Mouse (Mus musculus) forebrain, embryonic 11.5 days (tissue): ENCODE results near the gene Xrcc6. TPM values are rescaled to one million over a fixed set of nuclear protein-coding genes. Genes with fewer than 3 reads are reported as not detected.

ENCODE experiments used
- ATAC-seq: fragments of 200-750 bp; cut with Nextera tagmentation; replicated peaks from 2 replicates; pipeline ENCODE4 v1.8.0; 2017; ENCODE audit warnings: moderate TSS enrichment; ENCODE audit not compliant: low FRiP score
- DNase-seq: peaks from one replicate; pipeline ENCODE4 v3.0.0-alpha.2; 2017; ENCODE audit warnings: low spot score
- H3K27ac ChIP-seq: fragments of 300-500 bp; sonication (generic); 2 replicates; pipeline ENCODE4 v1.5.1; 2014; ENCODE audit warnings: low read depth, low read length
- H3K27me3 ChIP-seq: fragments of 300-500 bp; sonication (generic); 2 replicates; pipeline ENCODE4 v1.6.1; 2014; ENCODE audit warnings: mild to moderate bottlenecking, low read length, mixed read lengths; ENCODE audit not compliant: control insufficient read depth, insufficient read depth
- H3K36me3 ChIP-seq: fragments of 300-500 bp; sonication (generic); 2 replicates; pipeline ENCODE4 v1.6.1; 2014; ENCODE audit warnings: mild to moderate bottlenecking, low read length, moderate library complexity, mixed read lengths; ENCODE audit not compliant: control insufficient read depth, insufficient read depth
- H3K4me1 ChIP-seq: fragments of 300-500 bp; sonication (generic); replicated peaks from 2 replicates; pipeline ENCODE4 v1.6.1; 2014; ENCODE audit warnings: low read length, mixed read lengths; ENCODE audit not compliant: control insufficient read depth, insufficient read depth
- H3K4me2 ChIP-seq: fragments of 300-500 bp; sonication (generic); 2 replicates; pipeline ENCODE4 v1.6.1; 2014; ENCODE audit warnings: low read depth, mild to moderate bottlenecking, low read length, moderate library complexity, mixed read lengths; ENCODE audit not compliant: severe bottlenecking
- H3K4me3 ChIP-seq: fragments of 300-500 bp; sonication (generic); 2 replicates; pipeline ENCODE4 v1.5.1; 2014; ENCODE audit warnings: low read depth, low read length
- H3K9ac ChIP-seq: fragments of 300-500 bp; sonication (generic); 2 replicates; pipeline ENCODE4 v1.6.1; 2014; ENCODE audit warnings: low read length
- H3K9me3 ChIP-seq: fragments of 300-500 bp; sonication (generic); 2 replicates; pipeline ENCODE4 v1.6.1; 2016; ENCODE audit warnings: low read length, mixed read lengths; ENCODE audit not compliant: control insufficient read depth
- WGBS: fragments of 180-500 bp; shearing (Covaris S2); extraction: QIAGEN DNeasy Blood & Tissue Kit; methylation state at CpG from one replicate; pipeline ENCODE4 v1.1.7; 2014; 5-methylcytosine and 5-hydroxymethylcytosine counted together
- polyA plus RNA-seq: library from polyadenylated mRNA; unstranded; fragments of >200 nt; fragmentation: Nextera tagmentation; extraction: Ambion mirVana; gene quantifications from 2 replicates; pipeline ENCODE4 v1.2.1, GENCODE M21; 2014

The Xrcc6 gene
- polyA plus RNA-seq, 1 experiment from 2014 or later = 72.9 TPM

- no peaks in the 10 kb centered on the region for H3K27me3 ChIP-seq
- H3K9ac ChIP-seq = no peak overlapping the region
- WGBS = 93% methylated on average over 3 of the region's 3 CpGs
- no peaks in the 10 kb centered on the region for H3K4me1 ChIP-seq
- no peak for DNase-seq
- H3K4me2 ChIP-seq = no peak overlapping the region
- no peaks in the 10 kb centered on the region; the same call in 1 of the 2 replicates for H3K36me3 ChIP-seq
- no peak for ATAC-seq
- H3K9me3 ChIP-seq = no peaks in the 10 kb centered on the region
- H3K4me3 ChIP-seq = no peak overlapping the region
- H3K27ac ChIP-seq = no peak overlapping the region
Observed at GRCm38 (mm10) chr15:81958906-81959305, 28.7 kb upstream of the Xrcc6 start.

DNA sequence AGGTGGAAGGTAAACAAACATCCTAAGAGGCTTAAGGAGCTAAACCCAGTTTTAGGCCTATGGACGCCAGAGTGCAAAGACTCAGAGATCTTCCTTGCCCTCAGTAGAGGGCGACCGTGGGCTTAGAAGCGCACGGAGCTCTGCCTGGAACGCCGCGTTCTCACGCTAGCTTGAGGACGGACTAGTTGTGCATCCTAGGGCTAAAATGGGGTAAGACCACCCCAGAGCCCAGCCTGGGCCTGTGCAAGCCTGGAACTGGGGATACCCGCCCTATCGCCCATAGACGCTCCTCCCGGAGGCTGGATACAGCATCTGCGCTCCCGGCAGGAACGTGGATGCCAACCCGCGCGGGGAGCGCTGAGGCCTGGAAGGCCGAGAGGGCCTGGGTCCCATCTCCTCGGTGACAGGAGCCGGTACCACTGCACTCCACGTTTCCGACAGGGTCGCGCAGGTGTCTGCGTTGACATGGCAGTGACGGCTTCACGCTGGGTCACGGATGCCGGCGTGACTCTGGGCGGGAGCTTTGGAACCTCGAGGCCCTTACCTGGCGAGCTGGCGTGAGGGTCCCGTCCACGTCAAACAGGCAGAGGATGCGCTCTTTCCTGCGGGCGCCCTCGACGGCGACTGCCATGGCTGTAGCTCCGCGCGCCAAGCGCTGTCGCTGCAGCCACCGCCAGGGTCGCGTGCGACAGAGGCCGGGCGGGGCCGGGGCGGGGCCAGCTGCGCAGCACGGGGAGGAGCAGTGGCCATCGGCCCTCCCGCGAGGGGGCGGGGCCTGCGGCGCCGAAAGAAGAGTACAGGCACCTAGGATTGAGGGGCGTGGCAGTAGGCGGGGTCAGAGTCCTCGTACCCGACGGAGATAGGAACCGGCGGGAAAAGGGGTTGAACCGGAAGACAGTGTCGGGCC, 27.2 kb upstream of the Xrcc6 start, which contains the start of gene Pmm1:
Gene Pmm1, minus strand, starts transcription at position 760 of the 907 bp plus-strand sequence.
- WGBS = under 1% methylated on average over 73 of the region's 77 CpGs
- H3K9me3 ChIP-seq = no peaks in the 10 kb centered on the region
- peak within 1 kb of the TSS; percentile 98 for H3K4me2 ChIP-seq
- ATAC-seq (peak; percentile 97), DNase-seq (peak; percentile 99)
- no peaks in the 10 kb centered on the region for H3K27me3 ChIP-seq
- no peaks in the 10 kb centered on the region; the same call in 1 of the 2 replicates for H3K36me3 ChIP-seq
- peak within 1 kb of the TSS; percentile 65 for H3K9ac ChIP-seq
- H3K27ac ChIP-seq = peak within 1 kb of the TSS; percentile 70; the same call in 1 of the 2 replicates
- no peaks in the 10 kb centered on the region for H3K4me1 ChIP-seq
- peak within 1 kb of the TSS; percentile 57 for H3K4me3 ChIP-seq

- H3K4me1 ChIP-seq = no peaks in the 10 kb centered on the region
- H3K4me3 ChIP-seq = peak overlapping the region; percentile 57
- peak overlapping the region; percentile 33; the same call in 1 of the 2 replicates for H3K9ac ChIP-seq
- DNase-seq (no peak), ATAC-seq (no peak)
- peak overlapping the region; percentile 98; the same call in 1 of the 2 replicates for H3K4me2 ChIP-seq
- no peaks in the 10 kb centered on the region for H3K9me3 ChIP-seq
- no peak overlapping the region for H3K27ac ChIP-seq
- H3K27me3 ChIP-seq = no peaks in the 10 kb centered on the region
- WGBS = 2% methylated on average over 7 of the region's 8 CpGs
- no peaks in the 10 kb centered on the region for H3K36me3 ChIP-seq
Observed at GRCm38 (mm10) chr15:81961078-81961451, 26.6 kb upstream of the Xrcc6 start.

- DNase-seq (no peak), ATAC-seq (no peak)
- WGBS = 70% methylated on average over 1 of the region's 1 CpGs
- Histone ChIP-seq H3K9ac (no peak overlapping the region), H3K4me3 (no peak overlapping the region), H3K27ac (no peak overlapping the region), H3K4me2 (no peak overlapping the region), H3K36me3 (no peaks in the 10 kb centered on the region), H3K4me1 (no peaks in the 10 kb centered on the region), H3K9me3 (no peaks in the 10 kb centered on the region), H3K27me3 (no peaks in the 10 kb centered on the region)
Observed at GRCm38 (mm10) chr15:81964262-81964661, 23.4 kb upstream of the Xrcc6 start.

- WGBS = 60% methylated on average over 4 of the region's 4 CpGs
- no peak overlapping the region for H3K4me3 ChIP-seq
Observed at GRCm38 (mm10) chr15:81964980-81965545, 22.6 kb upstream of the Xrcc6 start.

DNA sequence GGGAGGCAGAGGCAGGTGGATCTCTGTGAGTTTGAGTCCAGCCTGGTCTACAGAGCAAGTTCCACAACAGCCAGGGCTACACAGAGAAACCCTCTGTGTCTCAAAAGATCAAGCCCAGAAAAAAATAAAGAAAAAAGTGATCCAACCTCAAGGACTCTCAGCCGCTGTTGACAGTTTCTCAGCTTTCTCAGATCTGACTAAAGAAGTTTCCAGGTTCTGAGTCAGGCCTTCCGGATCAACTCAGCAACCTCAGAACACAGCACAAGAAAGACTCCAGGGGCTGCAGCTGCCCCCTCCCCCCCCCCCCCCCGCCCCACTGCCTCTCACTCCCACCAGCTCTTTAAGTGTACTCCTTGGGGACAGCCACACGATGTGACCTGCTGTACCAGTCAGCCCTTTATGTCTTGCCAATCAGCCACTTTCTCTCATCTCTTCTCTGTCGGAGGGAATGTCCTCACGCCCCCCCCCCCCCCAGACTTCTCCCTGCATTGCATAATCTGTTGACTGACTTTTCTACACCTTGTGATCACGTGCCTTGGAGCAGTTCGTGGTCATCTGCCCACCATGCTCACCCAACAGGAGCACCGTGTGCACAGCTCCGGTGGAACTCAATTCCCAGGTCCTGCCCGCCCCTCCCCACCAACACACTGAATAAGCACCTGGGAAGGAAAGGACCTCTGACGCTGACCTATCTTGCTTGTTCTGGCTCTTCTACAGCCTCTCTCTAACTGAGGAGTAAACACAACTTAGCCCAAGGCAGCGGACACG, 21.4 kb upstream of the Xrcc6 start:
- H3K36me3 ChIP-seq = no peaks in the 10 kb centered on the region
- H3K9ac ChIP-seq = no peak overlapping the region
- no peak overlapping the region for H3K27ac ChIP-seq
- no peaks in the 10 kb centered on the region for H3K9me3 ChIP-seq
- no peaks in the 10 kb centered on the region for H3K4me1 ChIP-seq
- H3K4me3 ChIP-seq = no peak overlapping the region
- H3K4me2 ChIP-seq = no peak overlapping the region
- no peak for DNase-seq
- H3K27me3 ChIP-seq = no peaks in the 10 kb centered on the region
- no peak for ATAC-seq
- 87% methylated on average over 12 of the region's 14 CpGs for WGBS

More at GRCm38 (mm10) chr15:81964980-81965545, 22.6 kb upstream of the Xrcc6 start:
- Histone ChIP-seq H3K9me3 (no peaks in the 10 kb centered on the region), H3K27me3 (no peaks in the 10 kb centered on the region), H3K4me1 (no peaks in the 10 kb centered on the region), H3K9ac (no peak overlapping the region), H3K4me2 (no peak overlapping the region), H3K27ac (no peak overlapping the region), H3K36me3 (no peaks in the 10 kb centered on the region)
- DNase-seq (no peak), ATAC-seq (no peak)

- no peaks in the 10 kb centered on the region for H3K27me3 ChIP-seq
- no peak overlapping the region for H3K4me3 ChIP-seq
- H3K9ac ChIP-seq = no peak overlapping the region
- H3K36me3 ChIP-seq = no peaks in the 10 kb centered on the region
- H3K9me3 ChIP-seq = no peaks in the 10 kb centered on the region
- no peaks in the 10 kb centered on the region for H3K4me1 ChIP-seq
- no peak overlapping the region for H3K27ac ChIP-seq
- WGBS = 91% methylated on average over 5 of the region's 5 CpGs
- ATAC-seq = no peak
- no peak for DNase-seq
- no peak overlapping the region for H3K4me2 ChIP-seq
Observed at GRCm38 (mm10) chr15:81967821-81968220, 19.8 kb upstream of the Xrcc6 start.

GRCm38 (mm10) chr15:81968447-81968846, 19.2 kb upstream of the Xrcc6 start:
- no peak overlapping the region for H3K4me2 ChIP-seq
- no peak overlapping the region for H3K27ac ChIP-seq
- no peaks in the 10 kb centered on the region for H3K36me3 ChIP-seq
- no peaks in the 10 kb centered on the region for H3K27me3 ChIP-seq
- DNase-seq (no peak), ATAC-seq (no peak)
- WGBS = 70% methylated on average over 2 of the region's 2 CpGs
- no peaks in the 10 kb centered on the region for H3K4me1 ChIP-seq
- H3K9ac ChIP-seq = no peak overlapping the region
- H3K4me3 ChIP-seq = no peak overlapping the region
- no peaks in the 10 kb centered on the region for H3K9me3 ChIP-seq
